Mouse (Mus musculus): Measurements from ENCODE around the gene Gpr158.
"Not testable (repeated sequence)": the region's sequence is repeated elsewhere in the genome, so short reads cannot be mapped to it uniquely, and the experiment has no call there.

The Gpr158 gene

GRCm38 (mm10) chr2:21367345-21368111, at the start of gene Gpr158:
Gpr158 (plus strand) TSS chr2:21367542.
- peak; percentile 92 for DNase-seq

- DNase-seq, result no peak
Measured at GRCm38 (mm10) chr2:21343821-21344220, 23.5 kb upstream of the Gpr158 start.

GRCm38 (mm10) chr2:21368351-21369170, 1.2 kb downstream of the Gpr158 start:
- peak; percentile 57 for DNase-seq

GRCm38 (mm10) chr2:21369171-21369485, 1.8 kb downstream of the Gpr158 start:
- no peak for DNase-seq

- no peak for DNase-seq
Measured at GRCm38 (mm10) chr2:21369556-21369955, 2.2 kb downstream of the Gpr158 start.

GRCm38 (mm10) chr2:21379516-21379915, 12.2 kb downstream of the Gpr158 start:
- DNase-seq, result no peak

GRCm38 (mm10) chr2:21392727-21393126, 25.4 kb downstream of the Gpr158 start:
- no peak for DNase-seq

GRCm38 (mm10) chr2:21397347-21397746, 30.0 kb downstream of the Gpr158 start:
- DNase-seq, result peak; percentile 3

GRCm38 (mm10) chr2:21399657-21400056, 32.3 kb downstream of the Gpr158 start:
- DNase-seq, result no peak

GRCm38 (mm10) chr2:21405617-21406016, 38.3 kb downstream of the Gpr158 start:
- no peak for DNase-seq

- no peak for DNase-seq
Measured at GRCm38 (mm10) chr2:21407443-21407985, 40.2 kb downstream of the Gpr158 start.

GRCm38 (mm10) chr2:21408821-21409220, 41.5 kb downstream of the Gpr158 start:
- DNase-seq, result no peak

- DNase-seq, result no peak
Measured at GRCm38 (mm10) chr2:21430288-21430687, 62.9 kb downstream of the Gpr158 start.

- DNase-seq, result no peak
Measured at GRCm38 (mm10) chr2:21431182-21431581, 63.8 kb downstream of the Gpr158 start.

- DNase-seq, result no peak
Measured at GRCm38 (mm10) chr2:21439626-21440025, 72.3 kb downstream of the Gpr158 start.

- not testable (repeated sequence) for DNase-seq
Measured at GRCm38 (mm10) chr2:21460606-21461005, 93.3 kb downstream of the Gpr158 start.

- no peak for DNase-seq
Measured at GRCm38 (mm10) chr2:21474957-21475356, 107.6 kb downstream of the Gpr158 start.

- no peak for DNase-seq
Measured at GRCm38 (mm10) chr2:21496881-21497280, 129.5 kb downstream of the Gpr158 start.

GRCm38 (mm10) chr2:21497965-21498364, 130.6 kb downstream of the Gpr158 start:
- DNase-seq, result no peak

- no peak for DNase-seq
Measured at GRCm38 (mm10) chr2:21499399-21499798, 132.1 kb downstream of the Gpr158 start.

GRCm38 (mm10) chr2:21507449-21507848, 140.1 kb downstream of the Gpr158 start:
- no peak for DNase-seq

- DNase-seq, result no peak
Measured at GRCm38 (mm10) chr2:21530750-21531149, 163.4 kb downstream of the Gpr158 start.

GRCm38 (mm10) chr2:21619180-21619579, 251.8 kb downstream of the Gpr158 start:
- no peak for DNase-seq

- DNase-seq, result no peak
Measured at GRCm38 (mm10) chr2:21632136-21632535, 264.8 kb downstream of the Gpr158 start.

All from embryo, embryonic 11 days (tissue).